Mouse (Mus musculus): ENCODE measurements around the gene Hist1h3c.
"Not testable (repeated sequence)": the region's sequence is repeated elsewhere in the genome, so short reads cannot be mapped to it uniquely, and the experiment has no call there.

Gene Hist1h3c

DNA sequence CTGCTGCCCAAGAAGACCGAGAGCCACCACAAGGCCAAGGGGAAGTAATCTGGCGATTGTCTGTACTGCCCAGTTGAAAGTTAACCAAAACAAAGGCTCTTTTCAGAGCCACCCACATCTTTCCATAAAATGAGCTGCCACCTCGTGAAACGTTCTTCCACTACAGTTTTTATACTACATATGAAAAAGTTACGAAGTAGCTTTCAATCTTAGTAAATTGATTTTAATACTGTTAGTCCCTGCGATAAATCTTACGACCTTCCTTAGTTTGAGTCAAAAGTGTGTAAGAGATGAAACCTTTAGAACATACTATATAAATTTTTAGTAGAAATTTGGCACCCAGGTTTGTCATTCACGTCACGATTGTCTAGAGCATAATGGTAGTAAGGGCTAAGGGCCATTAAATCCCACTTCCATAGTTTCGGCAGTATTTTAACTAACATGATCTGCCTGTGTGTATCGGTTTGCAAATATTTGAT is 6.1 kb upstream of the Hist1h3c start:
- Histone ChIP-seq H3K27me3 (ENCODE audit: insufficient read depth, low read length) (no peaks in the 10 kb centered on the region), H3K9me3 (ENCODE audit: low read length) (no peaks in the 10 kb centered on the region), H3K4me3 (replicated peaks; ENCODE audit: low read length) (peak overlapping the region; percentile 65), H3K4me1 (replicated peaks; ENCODE audit: low read depth, low read length) (peaks cover 46% of the 10 kb centered on the region), H3K36me3 (ENCODE audit: insufficient read depth, low read length) (no peaks in the 10 kb centered on the region)
- no peak for TF ChIP-seq NANOG (IDR thresholded peaks at IDR 0.05; ENCODE audit: borderline replicate concordance, low read length)
- no peak for TF ChIP-seq CTCF (conservative IDR thresholded peaks at IDR 0.05; ENCODE audit: low read length)
- TF ChIP-seq POU5F1 (IDR thresholded peaks at IDR 0.05; ENCODE audit: borderline replicate concordance, low read length): no peak

DNA sequence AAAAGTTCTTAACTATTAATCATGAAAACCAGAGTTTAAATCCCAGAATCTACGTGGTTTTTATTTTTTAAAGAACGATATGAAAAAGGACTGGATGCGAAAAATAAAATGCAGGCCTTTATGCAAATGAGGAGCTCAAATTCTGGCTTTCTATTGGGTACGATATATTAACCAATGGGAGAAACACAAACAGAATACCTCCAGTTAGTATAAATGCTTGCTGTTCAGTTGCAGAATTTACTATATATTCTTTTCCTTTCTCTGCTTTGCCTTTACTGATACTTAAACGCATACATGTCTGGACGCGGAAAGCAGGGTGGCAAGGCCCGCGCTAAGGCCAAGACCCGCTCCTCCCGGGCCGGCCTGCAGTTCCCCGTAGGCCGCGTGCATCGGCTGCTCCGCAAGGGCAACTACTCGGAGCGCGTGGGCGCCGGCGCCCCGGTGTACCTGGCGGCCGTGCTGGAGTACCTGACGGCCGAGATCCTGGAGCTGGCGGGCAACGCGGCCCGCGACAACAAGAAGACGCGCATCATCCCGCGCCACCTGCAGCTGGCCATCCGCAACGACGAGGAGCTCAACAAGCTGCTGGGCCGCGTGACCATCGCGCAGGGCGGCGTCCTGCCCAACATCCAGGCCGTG is 5.6 kb upstream of the Hist1h3c start, which contains the start of gene Hist1h2ab:
Gene Hist1h2ab (plus strand): TSS at position 288 of the 639 bp plus-strand sequence.
- H3K4me3 ChIP-seq (replicated peaks; ENCODE audit: low read length): peak within 1 kb of the TSS; percentile 65
- H3K4me1 ChIP-seq (replicated peaks; ENCODE audit: low read depth, low read length): peaks cover 43% of the 10 kb centered on the region
- H3K36me3 ChIP-seq (ENCODE audit: insufficient read depth, low read length); H3K27me3 ChIP-seq (ENCODE audit: insufficient read depth, low read length); H3K9me3 ChIP-seq (ENCODE audit: low read length): not testable (repeated sequence)

DNA sequence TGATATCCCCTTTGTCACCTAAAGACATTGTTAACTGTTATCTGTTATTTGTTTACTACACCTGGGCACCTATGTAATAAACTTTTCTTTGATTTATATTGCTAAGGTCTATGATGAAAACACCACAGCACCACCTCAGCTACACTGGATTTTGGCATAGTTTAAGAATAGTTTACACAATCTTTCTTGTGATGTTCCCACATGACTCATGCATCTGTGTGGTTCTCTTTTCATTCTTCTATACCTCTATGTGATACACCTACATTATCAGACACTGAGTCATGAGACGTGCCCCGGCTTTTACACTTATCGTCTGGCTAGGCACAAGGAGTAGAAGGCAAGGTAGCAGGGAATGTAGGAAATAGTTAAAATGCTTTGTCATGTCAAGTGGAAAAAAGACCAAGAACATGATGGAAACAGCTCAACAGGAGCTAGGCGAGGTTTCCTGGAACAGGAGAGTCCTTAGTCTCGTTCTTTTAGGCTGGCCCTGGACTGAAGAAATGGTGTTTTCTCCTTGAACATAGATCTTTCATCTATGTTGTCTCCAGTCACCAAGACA is 4.2 kb upstream of the Hist1h3c start:
- H3K4me1 ChIP-seq (replicated peaks; ENCODE audit: low read depth, low read length): peaks cover 37% of the 10 kb centered on the region
- no peaks in the 10 kb centered on the region for H3K36me3 ChIP-seq (ENCODE audit: insufficient read depth, low read length)
- TF ChIP-seq CTCF (conservative IDR thresholded peaks at IDR 0.05; ENCODE audit: low read length) (no peak), NANOG (IDR thresholded peaks at IDR 0.05; ENCODE audit: borderline replicate concordance, low read length) (no peak), POU5F1 (IDR thresholded peaks at IDR 0.05; ENCODE audit: borderline replicate concordance, low read length) (no peak)
- no peaks in the 10 kb centered on the region for H3K9me3 ChIP-seq (ENCODE audit: low read length)
- H3K27me3 ChIP-seq (ENCODE audit: insufficient read depth, low read length): no peaks in the 10 kb centered on the region
- H3K4me3 ChIP-seq (replicated peaks; ENCODE audit: low read length): no peak overlapping the region

DNA sequence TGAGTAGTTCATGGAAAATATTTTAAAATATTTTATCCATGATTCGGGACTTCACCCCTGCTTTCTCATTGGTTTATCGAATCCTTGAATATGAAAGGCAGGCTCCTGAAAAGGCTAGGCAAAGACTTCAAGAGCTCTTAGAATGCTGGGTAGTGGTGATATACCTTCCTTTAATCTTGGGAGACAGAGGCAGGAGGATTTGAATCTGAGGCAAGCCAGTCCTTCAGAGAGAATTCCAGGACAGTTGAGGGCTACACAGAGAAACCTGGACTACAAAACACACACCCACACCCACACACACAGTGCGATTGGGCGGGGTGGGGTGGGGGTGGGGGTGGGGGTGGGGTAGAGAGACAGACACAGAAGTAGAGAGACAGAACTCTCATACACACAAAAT is 2.5 kb upstream of the Hist1h3c start:
- H3K4me1 ChIP-seq (replicated peaks; ENCODE audit: low read depth, low read length): peaks cover 45% of the 10 kb centered on the region
- TF ChIP-seq CTCF (conservative IDR thresholded peaks at IDR 0.05; ENCODE audit: low read length) (no peak), NANOG (IDR thresholded peaks at IDR 0.05; ENCODE audit: borderline replicate concordance, low read length) (no peak), POU5F1 (IDR thresholded peaks at IDR 0.05; ENCODE audit: borderline replicate concordance, low read length) (no peak)
- no peaks in the 10 kb centered on the region for H3K9me3 ChIP-seq (ENCODE audit: low read length)
- H3K27me3 ChIP-seq (ENCODE audit: insufficient read depth, low read length): no peaks in the 10 kb centered on the region
- no peaks in the 10 kb centered on the region for H3K36me3 ChIP-seq (ENCODE audit: insufficient read depth, low read length)
- 0 out of 2 replicates have a peak overlapping the region, but pooled peaks have one; percentile 55 for H3K4me3 ChIP-seq (replicated peaks; ENCODE audit: low read length)

DNA sequence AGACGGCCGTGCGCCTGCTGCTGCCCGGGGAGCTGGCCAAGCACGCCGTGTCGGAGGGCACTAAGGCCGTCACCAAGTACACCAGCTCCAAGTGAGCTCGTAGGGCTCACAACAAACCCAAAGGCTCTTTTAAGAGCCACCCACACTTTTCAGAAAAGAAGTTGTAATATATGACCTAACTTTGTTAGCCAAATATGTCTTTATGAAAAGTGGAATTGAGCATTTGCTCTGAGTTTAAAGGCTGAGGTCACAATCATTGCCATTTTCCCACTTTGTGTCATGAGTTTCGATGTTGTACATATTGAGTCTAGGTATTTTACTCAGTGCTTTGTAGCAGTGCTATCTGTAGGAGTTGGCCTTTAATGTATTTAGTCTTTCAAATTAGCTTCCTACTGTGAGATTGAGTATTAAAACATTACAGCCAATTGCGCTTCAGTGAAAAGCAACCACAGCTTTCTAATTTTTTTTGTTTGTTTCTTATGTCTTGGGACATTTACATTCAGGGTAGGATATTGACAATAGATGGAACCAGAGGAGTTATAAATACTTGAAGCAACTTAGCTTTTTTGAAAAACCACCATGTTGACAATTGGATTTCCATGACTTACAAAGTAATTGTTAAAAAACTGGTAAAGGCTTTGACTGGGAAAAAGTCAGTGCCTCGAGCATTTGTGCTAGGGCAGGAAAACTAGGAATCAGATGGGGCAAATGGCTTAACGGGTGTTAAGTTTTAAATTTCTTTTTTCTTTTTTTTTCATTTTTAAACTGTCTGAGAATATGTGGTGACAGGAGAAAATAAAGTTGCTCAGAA is 1.9 kb upstream of the Hist1h3c start:
- Histone ChIP-seq H3K27me3 (ENCODE audit: insufficient read depth, low read length) (no peaks in the 10 kb centered on the region), H3K4me3 (replicated peaks; ENCODE audit: low read length) (peak overlapping the region; percentile 55), H3K4me1 (replicated peaks; ENCODE audit: low read depth, low read length) (peaks cover 47% of the 10 kb centered on the region), H3K9me3 (ENCODE audit: low read length) (no peaks in the 10 kb centered on the region), H3K36me3 (ENCODE audit: insufficient read depth, low read length) (no peaks in the 10 kb centered on the region)
- TF ChIP-seq NANOG (IDR thresholded peaks at IDR 0.05; ENCODE audit: borderline replicate concordance, low read length) (peak; percentile 68; the same call in 1 of the 2 replicates), POU5F1 (IDR thresholded peaks at IDR 0.05; ENCODE audit: borderline replicate concordance, low read length) (no peak), CTCF (conservative IDR thresholded peaks at IDR 0.05; ENCODE audit: low read length) (no peak)

DNA sequence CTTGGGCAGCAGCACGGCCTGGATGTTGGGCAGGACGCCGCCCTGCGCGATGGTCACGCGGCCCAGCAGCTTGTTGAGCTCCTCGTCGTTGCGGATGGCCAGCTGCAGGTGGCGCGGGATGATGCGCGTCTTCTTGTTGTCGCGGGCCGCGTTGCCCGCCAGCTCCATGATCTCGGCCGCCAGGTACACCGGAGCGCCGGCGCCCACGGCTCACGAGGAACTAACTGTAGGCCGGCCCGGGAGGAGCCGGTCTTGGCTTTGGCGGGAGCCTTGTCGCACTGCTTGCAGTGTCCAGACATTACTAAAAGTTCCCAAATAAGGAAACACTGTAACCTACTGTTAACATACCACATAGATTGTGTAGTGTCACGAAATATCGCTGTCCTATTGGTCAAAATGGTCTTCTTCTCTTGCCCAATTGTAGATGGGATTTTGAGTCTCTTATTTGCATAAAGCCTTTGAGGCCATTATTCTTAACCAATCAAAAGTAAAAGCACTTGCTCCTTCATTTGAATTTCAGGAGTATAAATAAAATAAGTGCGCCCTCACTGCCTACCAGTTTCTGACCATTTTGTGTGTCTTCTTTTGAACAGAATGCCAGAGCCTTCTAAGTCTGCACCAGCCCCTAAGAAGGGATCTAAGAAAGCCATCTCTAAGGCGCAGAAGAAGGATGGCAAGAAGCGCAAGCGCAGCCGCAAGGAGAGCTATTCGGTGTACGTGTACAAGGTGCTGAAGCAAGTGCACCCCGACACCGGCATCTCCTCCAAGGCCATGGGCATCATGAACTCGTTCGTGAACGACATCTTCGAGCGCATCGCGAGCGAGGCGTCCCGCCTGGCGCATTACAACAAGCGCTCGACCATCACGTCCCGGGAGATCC is 1.0 kb upstream of the Hist1h3c start, which contains the start of gene Hist1h2bb:
Gene Hist1h2bb (plus strand): TSS at position 534 of the 880 bp plus-strand sequence.
- Histone ChIP-seq H3K4me3 (replicated peaks; ENCODE audit: low read length) (peak within 1 kb of the TSS; percentile 75), H3K4me1 (replicated peaks; ENCODE audit: low read depth, low read length) (peaks cover 47% of the 10 kb centered on the region)
- H3K36me3 ChIP-seq (ENCODE audit: insufficient read depth, low read length); H3K27me3 ChIP-seq (ENCODE audit: insufficient read depth, low read length); H3K9me3 ChIP-seq (ENCODE audit: low read length): not testable (repeated sequence)

DNA sequence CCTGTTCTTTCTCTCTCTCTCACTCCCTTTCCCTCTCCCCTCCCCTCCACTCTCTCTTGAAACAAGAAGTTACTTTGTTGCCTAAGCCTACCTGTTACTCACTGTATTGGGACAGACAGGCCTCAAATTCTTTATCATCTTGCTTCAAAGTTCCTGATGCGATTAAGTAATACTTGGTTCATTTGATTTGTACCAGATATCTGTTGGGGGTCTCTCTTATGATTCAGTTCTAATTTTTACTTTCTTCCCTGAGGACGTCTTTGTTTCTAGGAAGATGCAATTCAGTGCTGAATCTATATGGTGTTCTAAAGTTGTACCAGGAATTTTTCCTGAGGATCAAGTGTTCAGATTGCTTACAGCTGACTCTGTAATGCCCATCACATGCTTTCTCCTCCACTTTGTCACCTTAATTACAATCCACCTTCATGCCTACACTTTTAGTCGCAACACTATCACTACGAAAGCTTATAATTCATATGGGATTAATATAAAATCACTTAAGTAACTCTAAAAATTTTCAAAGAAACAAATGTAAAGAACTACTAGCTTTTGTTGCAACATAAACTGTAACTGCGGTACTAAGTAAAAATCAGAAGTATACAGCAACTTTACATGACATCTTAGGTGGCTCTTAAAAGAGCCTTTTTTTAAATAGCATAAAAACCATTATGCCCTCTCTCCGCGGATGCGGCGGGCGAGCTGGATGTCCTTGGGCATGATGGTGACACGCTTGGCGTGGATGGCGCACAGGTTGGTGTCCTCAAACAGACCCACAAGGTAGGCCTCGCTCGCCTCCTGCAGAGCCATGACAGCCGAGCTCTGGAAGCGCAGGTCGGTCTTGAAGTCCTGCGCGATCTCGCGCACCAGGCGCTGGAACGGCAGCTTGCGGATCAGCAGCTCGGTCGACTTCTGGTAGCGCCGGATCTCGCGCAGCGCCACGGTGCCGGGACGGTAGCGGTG is 701 bp downstream of the Hist1h3c start:
- H3K36me3 ChIP-seq (ENCODE audit: insufficient read depth, low read length): no peaks in the 10 kb centered on the region
- H3K9me3 ChIP-seq (ENCODE audit: low read length): no peaks in the 10 kb centered on the region
- TF ChIP-seq CTCF (conservative IDR thresholded peaks at IDR 0.05; ENCODE audit: low read length) (no peak), POU5F1 (IDR thresholded peaks at IDR 0.05; ENCODE audit: borderline replicate concordance, low read length) (no peak), NANOG (IDR thresholded peaks at IDR 0.05; ENCODE audit: borderline replicate concordance, low read length) (no peak)
- peaks cover 38% of the 10 kb centered on the region for H3K4me1 ChIP-seq (replicated peaks; ENCODE audit: low read depth, low read length)
- H3K4me3 ChIP-seq (replicated peaks; ENCODE audit: low read length): peak overlapping the region; percentile 73
- H3K27me3 ChIP-seq (ENCODE audit: insufficient read depth, low read length): no peaks in the 10 kb centered on the region

All from E14TG2a.4 (cell line).